Mouse (Mus musculus) erythroblast, embryonic 14.5 days (primary cell): ENCODE measurements at regions not wholly inside any gene's neighbourhood (a gene's known extent, or its start where the extent isn't known, plus 50 kb on each side); places are given as distances from the start of the nearest gene placed in this dataset.
"Not testable (repeated sequence)": the region's sequence is repeated elsewhere in the genome, so short reads cannot be mapped to it uniquely, and the experiment has no call there.

Source experiments
- GATA1 ChIP-seq: IDR thresholded peaks from 2 replicates; pipeline ENCODE4 v1.6.1; 2012; ENCODE audit warnings: low read length, inconsistent platforms, mixed read lengths
- TAL1 ChIP-seq: IDR thresholded peaks from 3 replicates; pipeline ENCODE4 v1.6.1; 2012; ENCODE audit warnings: low read length, inconsistent platforms, mixed read lengths

GRCm38 (mm10) chr17:10150403-10150689 lies 169.3 kb downstream of the Qk start:
- TF ChIP-seq GATA1, TAL1: not testable (repeated sequence)
